Mouse (Mus musculus) forebrain, embryonic 14.5 days (tissue): ENCODE results near the gene Sub1. TPM values are rescaled to one million over a fixed set of nuclear protein-coding genes. Genes with fewer than 3 reads are reported as not detected.

Source experiments
- ATAC-seq: fragments of 200-750 bp; cut with Nextera tagmentation; 2 replicates; pipeline ENCODE4 v1.8.0; 2017; ENCODE audit warnings: mild to moderate bottlenecking, moderate library complexity
- DNase-seq: peaks from one replicate; pipeline ENCODE4 v3.0.0-alpha.2; 2015; ENCODE audit warnings: low spot score
- H3K27ac ChIP-seq: fragments of 300-500 bp; sonication (generic); 2 replicates; pipeline ENCODE4 v1.5.1; 2014; ENCODE audit warnings: low read depth, mild to moderate bottlenecking, control low read depth, low read length, moderate library complexity
- H3K27me3 ChIP-seq: fragments of 300-500 bp; sonication (generic); replicated peaks from 2 replicates; pipeline ENCODE4 v1.6.1; 2014; ENCODE audit warnings: low read length, control low read depth, mixed read lengths; ENCODE audit not compliant: control insufficient read depth, insufficient read depth
- H3K36me3 ChIP-seq: fragments of 300-500 bp; sonication (generic); 2 replicates; pipeline ENCODE4 v1.6.1; 2014; ENCODE audit warnings: low read length, control low read depth; ENCODE audit not compliant: control insufficient read depth, insufficient read depth
- H3K4me1 ChIP-seq: fragments of 300-500 bp; sonication (generic); 2 replicates; pipeline ENCODE4 v1.6.1; 2014; ENCODE audit warnings: antibody characterized with exemption, low read length, control low read depth; ENCODE audit not compliant: control insufficient read depth, insufficient read depth
- H3K4me2 ChIP-seq: fragments of 300-500 bp; sonication (generic); 2 replicates; pipeline ENCODE4 v1.6.1; 2014; ENCODE audit warnings: mild to moderate bottlenecking, control low read depth, low read length
- H3K4me3 ChIP-seq: fragments of 300-500 bp; sonication (generic); 2 replicates; pipeline ENCODE4 v1.5.1; 2014; ENCODE audit warnings: low read depth, low read length, control low read depth
- H3K9ac ChIP-seq: fragments of 300-500 bp; sonication (generic); 2 replicates; pipeline ENCODE4 v1.6.1; 2014; ENCODE audit warnings: mild to moderate bottlenecking, low read length, control low read depth, moderate library complexity
- H3K9me3 ChIP-seq: fragments of 300-500 bp; sonication (generic); replicated peaks from 2 replicates; pipeline ENCODE4 v1.6.1; 2016; ENCODE audit warnings: low read length, control low read depth, mixed read lengths; ENCODE audit not compliant: control insufficient read depth
- WGBS: fragments of 180-500 bp; shearing (Covaris S2); extraction: QIAGEN DNeasy Blood & Tissue Kit; methylation state at CpG from one replicate; pipeline ENCODE4 v1.1.7; 2014; 5-methylcytosine and 5-hydroxymethylcytosine counted together
- polyA plus RNA-seq: library from polyadenylated mRNA; unstranded; fragments of >200 nt; fragmentation: Nextera tagmentation; extraction: Ambion mirVana; gene quantifications from 2 replicates; pipeline ENCODE4 v1.2.1, GENCODE M21; 2014

Sub1 gene
- polyA plus RNA-seq, 1 experiment from 2014 or later: 534 TPM

- no peak overlapping the region for H3K27ac ChIP-seq
- H3K9me3 ChIP-seq: no peaks in the 10 kb centered on the region
- H3K4me2 ChIP-seq: no peak overlapping the region
- DNase-seq (no peak), ATAC-seq (no peak)
- no peak overlapping the region for H3K9ac ChIP-seq
- H3K36me3 ChIP-seq: peaks cover 55% of the 10 kb centered on the region
- no peaks in the 10 kb centered on the region for H3K27me3 ChIP-seq
- H3K4me1 ChIP-seq: no peaks in the 10 kb centered on the region
- no peak overlapping the region for H3K4me3 ChIP-seq
- WGBS: 97% methylated on average over 8 of the region's 8 CpGs
These were observed 15.3 kb downstream of the Sub1 start for GRCm38 (mm10) chr15:11981501-11981900.

GRCm38 (mm10) chr15:11978175-11978574 is 18.6 kb downstream of the Sub1 start:
- Histone ChIP-seq H3K27me3 (no peaks in the 10 kb centered on the region), H3K27ac (no peak overlapping the region), H3K4me3 (no peak overlapping the region), H3K9me3 (no peaks in the 10 kb centered on the region), H3K4me1 (no peaks in the 10 kb centered on the region), H3K9ac (no peak overlapping the region), H3K36me3 (peaks cover 30% of the 10 kb centered on the region), H3K4me2 (no peak overlapping the region)
- DNase-seq: no peak
- WGBS: 83% methylated on average over 2 of the region's 2 CpGs
- ATAC-seq: no peak

- H3K36me3 ChIP-seq: peaks cover 20% of the 10 kb centered on the region
These were observed 19.7 kb downstream of the Sub1 start for GRCm38 (mm10) chr15:11977071-11977470.

GRCm38 (mm10) chr15:11975836-11976235 is 20.9 kb downstream of the Sub1 start:
- no peak for ATAC-seq
- Histone ChIP-seq H3K4me2 (no peak overlapping the region), H3K36me3 (peaks cover 10% of the 10 kb centered on the region), H3K4me3 (no peak overlapping the region), H3K9me3 (no peaks in the 10 kb centered on the region), H3K27ac (no peak overlapping the region), H3K27me3 (no peaks in the 10 kb centered on the region), H3K4me1 (no peaks in the 10 kb centered on the region), H3K9ac (no peak overlapping the region)
- WGBS: 80% methylated on average over 9 of the region's 9 CpGs
- no peak for DNase-seq

More at GRCm38 (mm10) chr15:11977071-11977470, 19.7 kb downstream of the Sub1 start:
- H3K4me3 ChIP-seq: no peak overlapping the region
- H3K4me2 ChIP-seq: no peak overlapping the region
- ATAC-seq: no peak
- H3K27me3 ChIP-seq: no peaks in the 10 kb centered on the region
- DNase-seq: no peak
- H3K9ac ChIP-seq: no peak overlapping the region
- no peaks in the 10 kb centered on the region for H3K4me1 ChIP-seq
- no peak overlapping the region for H3K27ac ChIP-seq
- 94% methylated on average over 1 of the region's 1 CpGs for WGBS
- H3K9me3 ChIP-seq: no peaks in the 10 kb centered on the region

- 28% methylated on average over 13 of the region's 13 CpGs for WGBS
- Histone ChIP-seq H3K4me1 (no peaks in the 10 kb centered on the region), H3K4me2 (no peak overlapping the region), H3K36me3 (no peaks in the 10 kb centered on the region), H3K9me3 (no peaks in the 10 kb centered on the region), H3K4me3 (no peak overlapping the region), H3K9ac (no peak overlapping the region), H3K27me3 (no peaks in the 10 kb centered on the region), H3K27ac (no peak overlapping the region)
- DNase-seq: peak; percentile 84
- ATAC-seq: peak; percentile 87
These were observed 24.8 kb downstream of the Sub1 start for GRCm38 (mm10) chr15:11971854-11972420.

GRCm38 (mm10) chr15:11970621-11971020 is 26.2 kb downstream of the Sub1 start:
- no peaks in the 10 kb centered on the region for H3K27me3 ChIP-seq
- DNase-seq (no peak), ATAC-seq (no peak)
- H3K36me3 ChIP-seq: no peaks in the 10 kb centered on the region
- H3K27ac ChIP-seq: no peak overlapping the region
- no peak overlapping the region for H3K4me3 ChIP-seq
- no peaks in the 10 kb centered on the region for H3K9me3 ChIP-seq
- 80% methylated on average over 10 of the region's 10 CpGs for WGBS
- no peaks in the 10 kb centered on the region for H3K4me1 ChIP-seq
- H3K4me2 ChIP-seq: no peak overlapping the region
- H3K9ac ChIP-seq: no peak overlapping the region

- no peak for ATAC-seq
- 90% methylated on average over 9 of the region's 9 CpGs for WGBS
- Histone ChIP-seq H3K4me2 (no peak overlapping the region), H3K9me3 (no peaks in the 10 kb centered on the region), H3K36me3 (no peaks in the 10 kb centered on the region), H3K27me3 (no peaks in the 10 kb centered on the region), H3K27ac (no peak overlapping the region), H3K4me1 (no peaks in the 10 kb centered on the region), H3K9ac (no peak overlapping the region), H3K4me3 (no peak overlapping the region)
- no peak for DNase-seq
These were observed 27.9 kb downstream of the Sub1 start for GRCm38 (mm10) chr15:11968851-11969250.

GRCm38 (mm10) chr15:11966367-11966766 is 30.4 kb downstream of the Sub1 start:
- H3K36me3 ChIP-seq: no peaks in the 10 kb centered on the region
- DNase-seq: peak; percentile 68
- no peaks in the 10 kb centered on the region for H3K9me3 ChIP-seq
- whole genome bisulfite sequencing: 9% methylated on average over 4 of the region's 4 CpGs
- H3K9ac ChIP-seq: no peak overlapping the region
- no peaks in the 10 kb centered on the region for H3K27me3 ChIP-seq
- H3K4me1 ChIP-seq: no peaks in the 10 kb centered on the region
- no peak overlapping the region for H3K4me2 ChIP-seq
- no peak overlapping the region for H3K4me3 ChIP-seq
- H3K27ac ChIP-seq: no peak overlapping the region
- ATAC-seq: no peak

GRCm38 (mm10) chr15:11965201-11965845 is 31.5 kb downstream of the Sub1 start:
- 87% methylated on average over 5 of the region's 5 CpGs for WGBS
- Histone ChIP-seq H3K4me1 (no peaks in the 10 kb centered on the region), H3K9me3 (no peaks in the 10 kb centered on the region), H3K36me3 (no peaks in the 10 kb centered on the region), H3K4me2 (no peak overlapping the region), H3K9ac (no peak overlapping the region), H3K4me3 (no peak overlapping the region), H3K27ac (no peak overlapping the region), H3K27me3 (no peaks in the 10 kb centered on the region)
- no peak for DNase-seq
- 0 out of 2 replicates have a peak, but pooled peaks have one; percentile 15 for ATAC-seq
